Mouse (Mus musculus): ENCODE results near the gene Wdr95.
A peak's percentile ranks its signal among the peaks of the same experiment; 100 is the strongest.

The Wdr95 gene

GRCm38 (mm10) chr5:149623815-149624675 is 95.6 kb downstream of the Wdr95 start:
- DNase-seq (ENCODE audit: low read depth, low spot score): no peak

GRCm38 (mm10) chr5:149625547-149625946 is 97.1 kb downstream of the Wdr95 start:
- no peak for DNase-seq (ENCODE audit: low read depth, low spot score)

GRCm38 (mm10) chr5:149634409-149635035 is 106.0 kb downstream of the Wdr95 start:
- no peak for DNase-seq (ENCODE audit: low read depth, low spot score)

- no peak for DNase-seq (ENCODE audit: low read depth, low spot score)
These were observed 107.1 kb downstream of the Wdr95 start for GRCm38 (mm10) chr5:149635556-149635955.

GRCm38 (mm10) chr5:149636075-149636920 is 107.8 kb downstream of the Wdr95 start, which contains the start of gene Hsph1:
Gene Hsph1 (minus strand): TSS chr5:149636376.
- DNase-seq (ENCODE audit: low read depth, low spot score): peak; percentile 95

GRCm38 (mm10) chr5:149637306-149637705 is 108.8 kb downstream of the Wdr95 start:
- no peak for DNase-seq (ENCODE audit: low read depth, low spot score)

GRCm38 (mm10) chr5:149641277-149641892 is 112.9 kb downstream of the Wdr95 start:
- DNase-seq (ENCODE audit: low read depth, low spot score): no peak

GRCm38 (mm10) chr5:149642366-149642765 is 113.9 kb downstream of the Wdr95 start:
- no peak for DNase-seq (ENCODE audit: low read depth, low spot score)

GRCm38 (mm10) chr5:149642783-149643509 is 114.5 kb downstream of the Wdr95 start:
- DNase-seq (ENCODE audit: low read depth, low spot score): no peak

- DNase-seq (ENCODE audit: low read depth, low spot score): no peak
These were observed 119.1 kb downstream of the Wdr95 start for GRCm38 (mm10) chr5:149647367-149648115.

GRCm38 (mm10) chr5:149648196-149648595 is 119.7 kb downstream of the Wdr95 start:
- no peak for DNase-seq (ENCODE audit: low read depth, low spot score)

- DNase-seq (ENCODE audit: low read depth, low spot score): no peak
These were observed 120.5 kb downstream of the Wdr95 start for GRCm38 (mm10) chr5:149648895-149649406.

GRCm38 (mm10) chr5:149649499-149650178 is 121.2 kb downstream of the Wdr95 start:
- no peak for DNase-seq (ENCODE audit: low read depth, low spot score)

GRCm38 (mm10) chr5:149650179-149650553 is 121.7 kb downstream of the Wdr95 start:
- no peak for DNase-seq (ENCODE audit: low read depth, low spot score)

- no peak for DNase-seq (ENCODE audit: low read depth, low spot score)
These were observed 127.2 kb downstream of the Wdr95 start for GRCm38 (mm10) chr5:149655636-149656035.

GRCm38 (mm10) chr5:149658022-149658421 is 129.5 kb downstream of the Wdr95 start:
- no peak for DNase-seq (ENCODE audit: low read depth, low spot score)

- DNase-seq (ENCODE audit: low read depth, low spot score): no peak
These were observed 130.4 kb downstream of the Wdr95 start for GRCm38 (mm10) chr5:149658741-149659413.

GRCm38 (mm10) chr5:149659414-149659780 is 130.9 kb downstream of the Wdr95 start:
- no peak for DNase-seq (ENCODE audit: low read depth, low spot score)

GRCm38 (mm10) chr5:149661428-149661827 is 132.9 kb downstream of the Wdr95 start:
- no peak for DNase-seq (ENCODE audit: low read depth, low spot score)
